Mouse (Mus musculus): ENCODE measurements around the gene Wnt5b.

Wnt5b gene

GRCm38 (mm10) chr6:119385668-119386067 lies 158.5 kb downstream of the Wnt5b start:
- no peak for DNase-seq

Data from kidney, postnatal 36 days (tissue).